In the genomic region with DNA sequence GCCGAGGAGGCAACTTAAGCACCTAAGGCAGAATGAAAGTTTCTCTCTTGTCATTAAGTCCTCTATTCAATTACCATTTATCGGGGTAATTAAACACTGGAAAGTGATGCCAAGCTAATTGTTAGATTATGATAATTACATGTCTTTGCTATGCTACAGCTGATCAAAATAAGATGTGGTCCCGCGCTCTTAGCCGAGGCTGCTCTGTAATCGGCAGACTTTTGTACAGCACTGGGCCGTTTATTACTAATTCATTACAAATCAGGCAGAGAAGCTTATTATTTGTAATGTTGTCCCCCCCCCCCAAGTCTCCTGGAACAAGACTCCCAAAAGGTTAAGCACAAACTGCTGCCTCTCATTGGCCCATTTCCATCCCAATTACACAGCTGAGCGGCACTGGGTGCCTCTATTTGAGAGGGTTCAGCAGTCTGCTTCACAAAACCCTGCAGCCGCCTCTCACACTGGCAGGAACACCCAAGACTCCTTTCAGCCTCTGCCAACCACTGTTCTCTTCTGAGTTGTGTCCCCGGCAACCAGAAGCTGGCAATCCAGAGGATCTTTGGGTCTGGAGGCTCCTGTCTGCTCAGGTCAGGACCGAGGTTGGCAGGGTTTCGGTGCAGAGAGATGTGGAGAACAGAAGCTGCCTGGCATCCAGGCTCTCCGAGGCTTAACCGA, we compare ENCODE assay signal across 9 mouse cellular contexts.
A peak's percentile ranks its signal among the peaks of the same experiment; 100 is the strongest.
DNase-seq lines count a peak whose midpoint lies in the region; ATAC-seq and TF ChIP-seq lines count a peak whose summit lies in the region.
"Had no signal": no experiment of that assay in that cellular context is flagged by ENCODE, and none has a peak within 500 bp of the region (broad histone marks: within the 10 kb centered on the region; RNA-seq: fewer than 3 reads in every experiment).

No protein-coding gene starts in this region.

- H3K27ac ChIP-seq in kidney, embryonic 16.5 days (ENCODE audit: low read length) = no peak overlapping the region
- peak overlapping the region; percentile 27 for H3K27ac ChIP-seq in midbrain, embryonic 13.5 days
- H3K27ac ChIP-seq: embryonic facial prominence, embryonic 12.5 days had no signal

- H3K4me1 ChIP-seq in kidney, embryonic 16.5 days (ENCODE audit: insufficient read depth, low read length) = peaks cover 6% of the 10 kb centered on the region
- H3K4me1 ChIP-seq in midbrain, embryonic 13.5 days (replicated peaks) = peaks cover 55% of the 10 kb centered on the region

- peak; percentile 98 for DNase-seq in brain, embryonic 14.5 days (ENCODE audit: low read depth)
- peak; percentile 6 to 31 for DNase-seq in cerebellum, postnatal 36 days
- DNase-seq in gastrocnemius, postnatal 36 days = no peak
- DNase-seq in c-Kit-positive CD71-positive TER-119-positive erythroid progenitor cells, embryonic 14.5 days (ENCODE audit: low spot score) = no peak
- no peak for DNase-seq in gastrocnemius, postnatal 10 days

- no peak overlapping the region for H3K4me2 ChIP-seq in kidney, embryonic 16.5 days (replicated peaks; ENCODE audit: low read depth, low read length)
- H3K4me2 ChIP-seq in midbrain, embryonic 13.5 days (replicated peaks) = peak overlapping the region; percentile 17
- H3K4me2 ChIP-seq: embryonic facial prominence, embryonic 12.5 days had no signal

- no peak for TF ChIP-seq POLR2A in brain, embryonic 14.5 days (IDR thresholded peaks at IDR 0.05; ENCODE audit: borderline replicate concordance, extremely low read depth, insufficient read depth, insufficient read length, poor library complexity, severe bottlenecking)

- H3K9ac ChIP-seq in kidney, embryonic 16.5 days (replicated peaks; ENCODE audit: low read length) = no peak overlapping the region
- no peak overlapping the region for H3K9ac ChIP-seq in midbrain, embryonic 13.5 days (replicated peaks)
- H3K9ac ChIP-seq: embryonic facial prominence, embryonic 12.5 days had no signal

- intact Hi-C loops in gastrocnemius, postnatal 36 days (cut with DNase I) = no loop called here

- no peaks in the 10 kb centered on the region for H3K27me3 ChIP-seq in kidney, embryonic 16.5 days (ENCODE audit: insufficient read depth, low read length)
- no peaks in the 10 kb centered on the region for H3K27me3 ChIP-seq in midbrain, embryonic 13.5 days
- H3K27me3 ChIP-seq: embryonic facial prominence, embryonic 12.5 days had no signal

- no peaks in the 10 kb centered on the region for H3K9me3 ChIP-seq in kidney, embryonic 16.5 days (ENCODE audit: low read length)
- H3K9me3 ChIP-seq in midbrain, embryonic 13.5 days = no peaks in the 10 kb centered on the region
- H3K9me3 ChIP-seq: embryonic facial prominence, embryonic 12.5 days had no signal

- no peak overlapping the region for H3K4me3 ChIP-seq in kidney, embryonic 16.5 days (ENCODE audit: low read length)
- no peak overlapping the region for H3K4me3 ChIP-seq in midbrain, embryonic 13.5 days (replicated peaks)
- H3K4me3 ChIP-seq: embryonic facial prominence, embryonic 12.5 days had no signal

- 79% methylated on average over 14 of the region's 14 CpGs for WGBS in kidney, embryonic 16.5 days
- WGBS in midbrain, embryonic 13.5 days = 41% methylated on average over 14 of the region's 14 CpGs

- no peak for TF ChIP-seq CTCF in brain, embryonic 14.5 days (IDR thresholded peaks at IDR 0.05; ENCODE audit: borderline replicate concordance, extremely low read depth, insufficient read depth, insufficient read length)

- no peaks in the 10 kb centered on the region for H3K36me3 ChIP-seq in kidney, embryonic 16.5 days (ENCODE audit: insufficient read depth, low read length)
- H3K36me3 ChIP-seq in midbrain, embryonic 13.5 days = no peaks in the 10 kb centered on the region
- H3K36me3 ChIP-seq: embryonic facial prominence, embryonic 12.5 days had no signal

- peak; percentile 39; the same call in 1 of the 2 replicates for ATAC-seq in kidney, embryonic 16.5 days (ENCODE audit: low FRiP score, low TSS enrichment)
- peak; percentile 93 for ATAC-seq in midbrain, embryonic 13.5 days
- no peak for ATAC-seq in CD4-positive, CD25-positive, alpha-beta regulatory T cell, adult 4 months

Comparison
In these comparisons a context has a peak if more than half of its experiments do, and no peak if none do; other contexts are left out.
1. DNase-seq: peak in brain, embryonic 14.5 days (single experiment) and cerebellum, postnatal 36 days (2 of 2); none in gastrocnemius, postnatal 36 days (0 of 2), c-Kit-positive CD71-positive TER-119-positive erythroid progenitor cells, embryonic 14.5 days (single experiment) and gastrocnemius, postnatal 10 days (single experiment).